Mouse (Mus musculus): ENCODE results near the gene Grsf1. TPM values are rescaled to one million over a fixed set of nuclear protein-coding genes. Genes with fewer than 3 reads are reported as not detected.

Grsf1 gene
- polyA plus RNA-seq, 1 experiment from 2014 or later: 91.0 TPM

DNA sequence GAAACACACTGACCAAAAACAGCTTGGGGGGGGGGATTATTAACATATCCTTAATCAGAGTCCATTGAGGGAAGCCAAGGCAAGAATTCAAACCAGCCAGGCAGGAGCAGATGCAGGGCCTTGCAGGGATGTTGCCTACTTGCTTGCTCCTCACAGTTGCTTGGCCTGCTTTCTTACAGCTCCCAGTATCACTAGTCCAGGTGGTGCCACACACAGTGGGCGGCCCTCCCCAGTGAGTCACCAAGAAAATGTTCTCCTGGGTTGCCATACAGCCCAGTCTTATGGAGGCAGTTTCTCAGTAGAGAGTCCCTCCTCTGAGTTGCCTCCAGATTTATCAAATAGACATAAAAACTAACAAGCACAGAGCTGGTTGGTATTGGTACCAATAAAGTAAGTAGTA is 61.8 kb downstream of the Grsf1 start:
- no peak overlapping the region for H3K27ac ChIP-seq (replicated peaks; ENCODE audit: low read depth, low read length)
- no peak overlapping the region for H3K4me2 ChIP-seq (ENCODE audit: low read depth, low read length)
- H3K9me3 ChIP-seq (replicated peaks; ENCODE audit: control insufficient read depth, low read length): no peaks in the 10 kb centered on the region
- H3K36me3 ChIP-seq (replicated peaks; ENCODE audit: control insufficient read depth, insufficient read depth, low read depth, low read length): no peaks in the 10 kb centered on the region
- WGBS: 100% methylated on average over 1 of the region's 1 CpGs
- H3K27me3 ChIP-seq (ENCODE audit: control insufficient read depth, insufficient read depth, low read length): no peaks in the 10 kb centered on the region
- H3K9ac ChIP-seq (replicated peaks; ENCODE audit: low read length): no peak overlapping the region
- H3K4me3 ChIP-seq (ENCODE audit: low read depth, low read length): no peak overlapping the region
- DNase-seq (ENCODE audit: low spot score) (no peak), ATAC-seq (replicated peaks; ENCODE audit: insufficient number of reproducible peaks, low FRiP score, low TSS enrichment, low read depth) (no peak)
- H3K4me1 ChIP-seq (ENCODE audit: control insufficient read depth, insufficient read depth, low read length): no peaks in the 10 kb centered on the region

Other genes starting within 250 kb of the Grsf1 start
- gene Ambn, start 220.2 kb downstream of the Grsf1 start, polyA plus RNA-seq (2014; fragmentation: Nextera tagmentation; extraction: Ambion mirVana): 0.70 and 0.94 TPM in 2 replicates
- not detected in 2 replicates for gene Enam, start 188.2 kb downstream of the Grsf1 start, polyA plus RNA-seq (2014; fragmentation: Nextera tagmentation; extraction: Ambion mirVana)
- 0.35 and 0.39 TPM in 2 replicates for gene Jchain, start 148.3 kb downstream of the Grsf1 start, polyA plus RNA-seq (2014; fragmentation: Nextera tagmentation; extraction: Ambion mirVana)
- gene Utp3, start 121.7 kb downstream of the Grsf1 start, polyA plus RNA-seq (2014; fragmentation: Nextera tagmentation; extraction: Ambion mirVana): 75.6 and 76.0 TPM in 2 replicates
- 34.1 and 39.9 TPM in 2 replicates for gene Rufy3, start 111.1 kb downstream of the Grsf1 start, polyA plus RNA-seq (2014; fragmentation: Nextera tagmentation; extraction: Ambion mirVana)
- gene Mob1b, start 44.7 kb upstream of the Grsf1 start, polyA plus RNA-seq (2014; fragmentation: Nextera tagmentation; extraction: Ambion mirVana): 13.7 and 15.6 TPM in 2 replicates
- 99.9 and 110 TPM in 2 replicates for gene Dck, start 88.8 kb upstream of the Grsf1 start, polyA plus RNA-seq (2014; fragmentation: Nextera tagmentation; extraction: Ambion mirVana)
- 1.5 and 1.6 TPM in 2 replicates for gene Slc4a4, start 210.6 kb upstream of the Grsf1 start, polyA plus RNA-seq (2014; fragmentation: Nextera tagmentation; extraction: Ambion mirVana)

Measured in embryonic facial prominence, embryonic 11.5 days (tissue).